Mouse (Mus musculus) heart, embryonic 11.5 days (tissue): ENCODE measurements around the gene Acap3. TPM values are rescaled to one million over a fixed set of nuclear protein-coding genes. Genes with fewer than 3 reads are reported as not detected.

Source experiments
- ATAC-seq: fragments of 200-750 bp; cut with Nextera tagmentation; replicated peaks from 2 replicates; pipeline ENCODE4 v1.8.0; 2017; ENCODE audit warnings: moderate library complexity; ENCODE audit not compliant: insufficient number of reproducible peaks, low FRiP score, low TSS enrichment
- H3K27ac ChIP-seq: fragments of 300-500 bp; sonication (generic); 2 replicates; pipeline ENCODE4 v1.5.1; 2014; ENCODE audit warnings: mild to moderate bottlenecking, low read depth, low read length
- H3K27me3 ChIP-seq: fragments of 300-500 bp; sonication (generic); 2 replicates; pipeline ENCODE4 v1.6.1; 2014; ENCODE audit warnings: mild to moderate bottlenecking, low read length, mixed read lengths; ENCODE audit not compliant: control insufficient read depth, insufficient read depth
- H3K36me3 ChIP-seq: fragments of 300-500 bp; sonication (generic); 2 replicates; pipeline ENCODE4 v1.6.1; 2014; ENCODE audit warnings: mild to moderate bottlenecking, low read length, moderate library complexity, mixed read lengths; ENCODE audit not compliant: control insufficient read depth, insufficient read depth
- H3K4me1 ChIP-seq: fragments of 300-500 bp; sonication (generic); 2 replicates; pipeline ENCODE4 v1.6.1; 2014; ENCODE audit warnings: low read length; ENCODE audit not compliant: control insufficient read depth, insufficient read depth
- H3K4me2 ChIP-seq: fragments of 300-500 bp; sonication (generic); 2 replicates; pipeline ENCODE4 v1.6.1; 2014; ENCODE audit warnings: mild to moderate bottlenecking, moderate library complexity
- H3K4me3 ChIP-seq: fragments of 300-500 bp; sonication (generic); 2 replicates; pipeline ENCODE4 v1.5.1; 2014; ENCODE audit warnings: low read depth, low read length
- H3K9ac ChIP-seq: fragments of 300-500 bp; sonication (generic); 2 replicates; pipeline ENCODE4 v1.6.1; 2014; ENCODE audit warnings: mild to moderate bottlenecking, low read depth, low read length, moderate library complexity
- H3K9me3 ChIP-seq: fragments of 300-500 bp; sonication (generic); replicated peaks from 2 replicates; pipeline ENCODE4 v1.6.1; 2016; ENCODE audit warnings: low read length; ENCODE audit not compliant: control insufficient read depth
- WGBS: fragments of 180-500 bp; shearing (Covaris S2); extraction: QIAGEN DNeasy Blood & Tissue Kit; methylation state at CpG from one replicate; pipeline ENCODE4 v1.1.7; 2014; ENCODE audit not compliant: insufficient replicate concordance; 5-methylcytosine and 5-hydroxymethylcytosine counted together
- polyA plus RNA-seq: library from polyadenylated mRNA; unstranded; fragments of >200 nt; fragmentation: Nextera tagmentation; extraction: Ambion mirVana; gene quantifications from 2 replicates; pipeline ENCODE4 v1.2.1, GENCODE M21; 2014

Gene Acap3
- polyA plus RNA-seq, 1 experiment from 2014 or later = 9.2 TPM

DNA sequence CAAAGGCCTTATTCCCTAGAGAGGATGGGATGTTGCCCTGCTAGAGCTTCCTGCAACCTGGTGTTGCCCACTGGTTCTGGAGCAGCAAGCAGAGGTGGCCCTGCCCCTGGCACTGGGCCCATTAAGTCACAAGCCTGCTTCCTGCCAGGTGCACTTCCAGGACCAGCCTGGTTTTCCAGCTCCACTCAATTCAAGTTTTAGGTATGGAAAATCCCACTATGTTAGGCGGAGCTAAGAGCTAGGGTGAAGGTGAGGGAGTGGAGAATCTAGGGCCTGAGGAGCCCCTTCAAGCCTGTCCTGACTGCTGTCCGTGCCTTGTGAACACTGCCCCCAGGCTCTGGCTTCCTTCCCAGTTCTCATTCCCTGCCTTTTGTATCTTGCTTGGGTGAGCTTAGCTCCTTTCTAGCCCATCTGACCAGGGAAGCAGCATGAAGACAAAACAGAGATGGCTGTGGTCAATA is 39.6 kb upstream of the Acap3 start:
- Histone ChIP-seq H3K36me3 (peaks cover 16% of the 10 kb centered on the region), H3K27ac (no peak overlapping the region), H3K4me3 (no peak overlapping the region), H3K9me3 (no peaks in the 10 kb centered on the region), H3K27me3 (no peaks in the 10 kb centered on the region), H3K4me1 (peaks cover 11% of the 10 kb centered on the region), H3K9ac (no peak overlapping the region), H3K4me2 (no peak overlapping the region)
- ATAC-seq = no peak
- WGBS = 78% methylated on average over 2 of the region's 2 CpGs

- H3K4me2 ChIP-seq = no peak overlapping the region
- H3K27ac ChIP-seq = no peak overlapping the region
- WGBS = 91% methylated on average over 9 of the region's 9 CpGs
- no peak for ATAC-seq
- no peaks in the 10 kb centered on the region for H3K9me3 ChIP-seq
- no peak overlapping the region for H3K9ac ChIP-seq
- peaks cover 5% of the 10 kb centered on the region for H3K4me1 ChIP-seq
- no peaks in the 10 kb centered on the region for H3K27me3 ChIP-seq
- no peak overlapping the region for H3K4me3 ChIP-seq
- H3K36me3 ChIP-seq = peaks cover 20% of the 10 kb centered on the region
These were observed 38.2 kb upstream of the Acap3 start for GRCm38 (mm10) chr4:155853421-155853820.

DNA sequence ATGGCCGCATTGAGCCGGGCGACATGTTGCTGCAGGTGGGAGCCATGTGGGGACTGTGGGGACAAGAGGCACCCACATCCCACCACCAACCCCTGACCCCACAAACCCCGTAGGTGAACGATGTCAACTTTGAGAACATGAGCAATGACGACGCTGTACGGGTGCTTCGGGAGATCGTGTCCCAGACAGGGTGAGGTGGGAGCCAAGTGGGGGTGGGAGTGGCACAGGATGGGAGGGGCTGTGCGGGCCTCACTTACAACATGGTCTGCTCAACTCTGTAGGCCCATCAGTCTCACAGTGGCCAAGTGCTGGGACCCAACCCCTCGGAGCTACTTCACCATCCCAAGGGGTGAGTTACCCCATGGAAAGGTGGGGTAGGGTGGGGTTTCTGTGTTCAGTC is 36.6 kb upstream of the Acap3 start:
- Histone ChIP-seq H3K9me3 (no peaks in the 10 kb centered on the region), H3K4me2 (no peak overlapping the region), H3K4me1 (no peaks in the 10 kb centered on the region), H3K9ac (no peak overlapping the region), H3K36me3 (peaks cover 20% of the 10 kb centered on the region), H3K27me3 (no peaks in the 10 kb centered on the region), H3K27ac (no peak overlapping the region), H3K4me3 (no peak overlapping the region)
- 94% methylated on average over 12 of the region's 12 CpGs for WGBS
- no peak for ATAC-seq

DNA sequence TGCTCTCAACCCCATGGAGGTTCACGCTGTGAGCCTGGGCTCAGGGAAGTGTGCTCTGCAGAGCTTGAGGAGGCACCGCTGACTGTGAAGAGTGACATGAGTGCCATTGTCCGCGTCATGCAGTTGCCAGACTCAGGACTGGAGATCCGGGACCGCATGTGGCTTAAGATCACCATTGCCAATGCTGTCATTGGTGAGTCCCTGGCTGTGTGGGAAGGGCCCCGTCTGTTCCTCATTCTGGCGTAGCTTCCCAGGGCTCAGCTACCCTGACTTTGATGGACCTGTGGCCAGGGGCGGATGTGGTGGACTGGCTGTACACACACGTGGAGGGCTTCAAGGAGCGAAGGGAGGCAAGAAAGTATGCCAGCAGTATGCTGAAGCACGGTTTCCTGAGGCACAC is 35.6 kb upstream of the Acap3 start:
- no peak overlapping the region for H3K27ac ChIP-seq
- H3K9ac ChIP-seq = no peak overlapping the region
- no peaks in the 10 kb centered on the region for H3K4me1 ChIP-seq
- H3K9me3 ChIP-seq = no peaks in the 10 kb centered on the region
- no peaks in the 10 kb centered on the region for H3K27me3 ChIP-seq
- ATAC-seq = no peak
- H3K4me2 ChIP-seq = no peak overlapping the region
- H3K36me3 ChIP-seq = peaks cover 20% of the 10 kb centered on the region
- no peak overlapping the region for H3K4me3 ChIP-seq
- 92% methylated on average over 12 of the region's 12 CpGs for WGBS

GRCm38 (mm10) chr4:155856881-155857280 is 34.7 kb upstream of the Acap3 start:
- Histone ChIP-seq H3K36me3 (peaks cover 20% of the 10 kb centered on the region), H3K27ac (no peak overlapping the region), H3K9ac (no peak overlapping the region), H3K27me3 (no peaks in the 10 kb centered on the region), H3K4me3 (no peak overlapping the region), H3K4me1 (no peaks in the 10 kb centered on the region), H3K4me2 (no peak overlapping the region), H3K9me3 (no peaks in the 10 kb centered on the region)
- ATAC-seq = no peak
- WGBS = 56% methylated on average over 3 of the region's 3 CpGs

- Histone ChIP-seq H3K4me1 (no peaks in the 10 kb centered on the region), H3K27ac (no peak overlapping the region), H3K27me3 (no peaks in the 10 kb centered on the region), H3K4me3 (no peak overlapping the region), H3K9ac (no peak overlapping the region), H3K9me3 (no peaks in the 10 kb centered on the region), H3K4me2 (no peak overlapping the region), H3K36me3 (peaks cover 20% of the 10 kb centered on the region)
- ATAC-seq = no peak
- 17% methylated on average over 13 of the region's 13 CpGs for WGBS
These were observed 32.3 kb upstream of the Acap3 start for GRCm38 (mm10) chr4:155859318-155859717.

- H3K27ac ChIP-seq = no peak overlapping the region
- no peaks in the 10 kb centered on the region for H3K27me3 ChIP-seq
- no peak overlapping the region for H3K4me3 ChIP-seq
- peaks cover 13% of the 10 kb centered on the region for H3K36me3 ChIP-seq
- H3K9me3 ChIP-seq = no peaks in the 10 kb centered on the region
- H3K4me2 ChIP-seq = no peak overlapping the region
- WGBS = 88% methylated on average over 7 of the region's 7 CpGs
- no peaks in the 10 kb centered on the region for H3K4me1 ChIP-seq
- H3K9ac ChIP-seq = no peak overlapping the region
- no peak for ATAC-seq
These were observed 29.8 kb upstream of the Acap3 start for GRCm38 (mm10) chr4:155861787-155862186.

- H3K4me2 ChIP-seq = no peak within 1 kb of the TSS
- no peaks in the 10 kb centered on the region for H3K27me3 ChIP-seq
- peaks cover 11% of the 10 kb centered on the region for H3K36me3 ChIP-seq
- no peaks in the 10 kb centered on the region for H3K4me1 ChIP-seq
- ATAC-seq = no peak
- no peaks in the 10 kb centered on the region for H3K9me3 ChIP-seq
- no peak within 1 kb of the TSS for H3K27ac ChIP-seq
- 78% methylated on average over 5 of the region's 5 CpGs for WGBS
- H3K9ac ChIP-seq = no peak within 1 kb of the TSS
- H3K4me3 ChIP-seq = no peak within 1 kb of the TSS
These were observed 28.6 kb upstream of the Acap3 start, which contains the start of gene Tas1r3 for GRCm38 (mm10) chr4:155863001-155863400. TSS of gene Tas1r3 (minus strand) at chr4:155863362.

DNA sequence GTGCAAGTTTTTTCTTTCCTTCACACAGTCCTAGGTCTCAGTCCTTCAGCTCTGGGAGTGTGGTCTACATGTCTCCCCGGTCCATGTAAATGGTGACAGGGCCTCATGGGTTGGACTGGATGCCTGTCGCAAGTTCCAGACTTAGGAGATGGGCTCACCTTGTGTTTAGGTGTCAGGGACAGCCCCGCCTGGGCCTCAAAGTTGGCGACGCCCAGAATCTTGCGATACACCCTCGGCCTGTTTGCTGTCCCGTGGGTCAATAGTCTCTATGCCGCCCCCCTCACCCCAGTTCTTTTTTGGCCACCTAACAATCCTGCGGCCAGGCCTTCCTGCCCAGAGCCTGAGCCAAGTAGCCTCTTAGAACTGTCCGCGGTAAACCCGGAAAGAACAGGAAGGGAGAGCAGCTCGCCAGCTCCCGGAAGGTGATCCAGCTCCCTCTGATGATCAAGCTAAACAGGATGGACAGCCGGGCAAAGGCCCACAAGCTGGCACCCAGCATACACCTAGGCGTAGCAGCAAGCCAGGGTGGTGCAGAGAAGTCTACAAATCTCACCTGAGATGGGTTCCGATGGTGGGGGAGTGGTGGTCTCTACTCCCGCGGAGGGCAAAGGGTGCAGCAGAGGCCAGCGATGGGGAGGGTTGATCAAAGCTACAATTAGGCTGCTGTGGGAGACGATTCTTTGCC is 22.9 kb upstream of the Acap3 start:
- H3K4me3 ChIP-seq = peak overlapping the region; percentile 67
- H3K9me3 ChIP-seq = no peaks in the 10 kb centered on the region
- peaks cover 16% of the 10 kb centered on the region for H3K36me3 ChIP-seq
- peak; percentile 31; the same call in 1 of the 2 replicates for ATAC-seq
- H3K27ac ChIP-seq = no peak overlapping the region
- H3K9ac ChIP-seq = peak overlapping the region; percentile 73
- H3K4me1 ChIP-seq = 0 out of 2 replicates have a peak, but pooled peaks cover 3% of the 10 kb centered on the region
- WGBS = 8% methylated on average over 22 of the region's 22 CpGs
- no peaks in the 10 kb centered on the region for H3K27me3 ChIP-seq
- peak overlapping the region; percentile 88 for H3K4me2 ChIP-seq
